Mouse (Mus musculus): ENCODE measurements around the gene Rnf180.

Gene Rnf180

DNA sequence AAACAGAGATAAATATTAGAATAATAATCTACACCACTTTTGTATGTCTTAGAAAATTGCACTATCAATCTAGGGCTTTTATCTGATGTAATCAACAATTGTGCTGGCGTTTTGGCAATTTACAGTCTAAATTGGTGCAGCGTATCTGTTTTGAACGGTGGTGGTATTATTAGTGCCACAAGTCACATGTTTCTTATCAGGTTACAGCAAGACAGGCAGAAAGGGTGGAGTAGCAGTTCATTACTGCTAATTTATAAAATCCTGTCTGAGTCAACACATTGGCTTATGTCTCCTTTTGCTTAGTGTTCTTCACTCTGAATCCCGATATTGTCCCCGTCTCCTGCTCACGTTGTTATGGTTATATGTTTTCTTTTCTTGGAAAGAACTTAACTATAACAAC is 164.5 kb downstream of the Rnf180 start:
- DNase-seq (ENCODE audit: extremely low spot score): no peak

GRCm38 (mm10) chr13:105122092-105122491 is 172.5 kb downstream of the Rnf180 start:
- no peak for DNase-seq (ENCODE audit: extremely low spot score)

GRCm38 (mm10) chr13:105121617-105122016 is 173.0 kb downstream of the Rnf180 start:
- DNase-seq (ENCODE audit: extremely low spot score): no peak

DNA sequence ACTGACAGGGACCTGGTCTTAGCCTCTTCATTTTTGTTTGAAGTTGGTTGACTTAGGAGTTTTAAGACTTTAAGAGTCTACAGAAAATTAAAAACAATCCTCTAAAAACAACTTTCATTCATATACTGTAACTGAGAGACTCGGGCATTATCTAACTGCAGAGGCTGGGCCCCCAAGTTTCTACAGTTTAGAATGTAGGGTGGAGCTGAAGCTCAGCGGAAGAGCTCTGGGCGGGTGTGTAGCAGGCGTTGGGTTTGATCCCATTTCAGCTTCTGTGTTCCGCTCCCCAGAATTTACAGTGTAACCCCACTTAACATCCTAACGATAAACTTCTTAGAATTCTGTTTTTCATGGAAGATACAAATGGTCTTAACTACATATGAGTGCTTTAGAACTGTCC is 183.0 kb downstream of the Rnf180 start:
- DNase-seq (ENCODE audit: extremely low spot score): no peak

GRCm38 (mm10) chr13:105104385-105104784 is 190.2 kb downstream of the Rnf180 start:
- no peak for DNase-seq (ENCODE audit: extremely low spot score)

DNA sequence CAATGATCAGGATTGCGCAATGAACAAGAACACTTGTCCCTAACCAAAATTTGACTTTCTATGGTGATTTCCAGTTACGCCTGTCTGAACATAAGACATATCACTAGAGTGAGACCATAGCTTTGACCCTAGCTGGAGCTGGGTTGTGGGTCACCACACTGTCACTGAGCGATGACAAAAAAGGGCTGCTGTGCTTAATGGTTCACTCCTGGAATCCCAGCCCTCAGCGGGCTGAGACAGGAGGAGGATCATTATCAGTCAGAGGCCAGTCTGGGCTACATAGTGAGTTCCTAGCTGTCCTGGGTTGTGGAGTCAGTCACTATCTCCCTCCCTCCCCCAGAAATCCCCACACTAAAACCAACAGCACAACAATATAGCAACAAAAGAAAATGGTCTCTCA is 193.9 kb downstream of the Rnf180 start:
- no peak for DNase-seq (ENCODE audit: extremely low spot score)

DNA sequence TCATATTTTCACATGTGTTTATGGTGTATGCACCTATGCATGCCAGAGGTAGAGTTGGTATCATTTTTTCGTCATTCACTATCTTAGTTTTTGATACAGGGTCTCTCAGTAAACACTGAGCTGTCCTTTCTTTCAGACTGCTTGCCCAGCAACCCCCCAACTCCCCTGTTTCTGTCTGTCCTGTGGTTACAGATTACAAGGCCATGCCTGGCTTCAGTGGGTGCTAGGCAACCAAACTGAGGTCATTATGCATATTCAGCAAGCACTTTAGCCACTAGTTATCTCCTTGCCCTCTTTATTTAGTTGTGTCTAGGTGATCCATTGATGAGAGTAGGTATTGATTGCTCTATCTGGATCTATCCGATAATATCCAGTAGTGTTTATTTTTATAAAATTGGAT is 198.3 kb downstream of the Rnf180 start:
- DNase-seq (ENCODE audit: extremely low spot score): no peak

- DNase-seq (ENCODE audit: extremely low spot score): no peak
Observed at GRCm38 (mm10) chr13:105089276-105089675, 205.3 kb downstream of the Rnf180 start.

DNA sequence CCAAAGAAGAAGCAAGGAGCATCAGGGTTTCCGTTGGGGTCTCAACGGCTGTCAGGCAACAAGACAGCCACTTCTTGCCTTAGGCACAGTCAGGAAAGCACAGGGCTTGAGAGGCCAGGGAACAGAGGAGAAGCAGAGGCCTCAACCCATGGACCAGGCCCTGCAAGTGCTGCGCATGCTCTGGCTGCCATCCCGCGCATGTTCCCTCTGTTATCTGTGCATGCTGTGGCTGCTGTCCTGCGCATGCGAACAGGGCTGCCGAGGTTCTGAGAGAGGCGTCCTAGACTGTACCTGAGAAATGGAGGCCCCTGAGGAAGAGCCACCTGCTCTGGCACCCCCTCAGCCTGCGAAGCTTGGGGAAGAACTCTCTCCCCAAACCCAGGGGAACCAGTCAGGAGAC is 212.8 kb downstream of the Rnf180 start, which contains the start of gene 4933425L06Rik:
Gene 4933425L06Rik (plus strand): TSS at position 261 of the 400 bp plus-strand sequence.
- no peak for DNase-seq (ENCODE audit: extremely low spot score)
